Mouse (Mus musculus) C2C12 (cell line): ENCODE measurements around the gene Natd1.

ENCODE experiments used
- CTCF ChIP-seq: IDR thresholded peaks from one replicate; pipeline ENCODE4 v1.5.1; 2011; ENCODE audit not compliant: control insufficient read depth, insufficient read depth, insufficient read length
- FOSL1 ChIP-seq: IDR thresholded peaks from one replicate; pipeline ENCODE4 v1.8.0; 2011; ENCODE audit warnings: mild to moderate bottlenecking, low read length; ENCODE audit not compliant: poor library complexity, insufficient read depth, severe bottlenecking
- MAX ChIP-seq: IDR thresholded peaks from one replicate; pipeline ENCODE4 v1.6.1; 2011; ENCODE audit warnings: mild to moderate bottlenecking, control low read depth
- MYOD1 ChIP-seq: IDR thresholded peaks from one replicate; pipeline ENCODE4 v1.6.1; 2011; ENCODE audit warnings: low read depth; ENCODE audit not compliant: control insufficient read depth, insufficient read length
- MYOG ChIP-seq: IDR thresholded peaks from one replicate; pipeline ENCODE4 v1.6.1; 2011; ENCODE audit not compliant: control insufficient read depth, insufficient read length; ENCODE audit errors: extremely low read depth
- USF1 ChIP-seq: IDR thresholded peaks from one replicate; pipeline ENCODE4 v1.6.1; 2011; ENCODE audit warnings: low read depth, mild to moderate bottlenecking, control low read depth, moderate library complexity

DNA sequence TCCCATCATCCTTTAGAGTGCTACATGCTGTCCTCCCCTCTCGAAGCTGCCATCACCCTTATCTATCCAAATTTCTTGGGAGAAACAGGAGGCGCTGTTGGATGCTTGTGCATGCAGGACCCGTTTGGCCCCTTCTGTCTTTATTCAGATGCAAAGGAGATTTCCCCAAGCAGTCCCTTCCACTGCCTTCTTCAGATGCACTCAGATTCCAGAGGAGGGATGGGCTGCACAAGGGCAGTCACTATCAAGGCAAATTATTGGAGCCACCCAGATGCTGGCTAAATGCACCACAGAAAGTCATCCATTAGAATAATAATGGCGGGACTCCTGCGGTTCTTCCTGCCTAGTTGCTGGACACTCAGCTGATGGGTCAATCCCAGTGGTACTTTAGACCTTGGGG is 8.4 kb upstream of the Natd1 start:
- no peak for TF ChIP-seq FOSL1
- no peak for TF ChIP-seq CTCF
- TF ChIP-seq USF1, result no peak
- TF ChIP-seq MYOD1, result no peak
- TF ChIP-seq MAX, result no peak
- no peak for TF ChIP-seq MYOG
